Mouse (Mus musculus) G1E (cell line): ENCODE measurements at regions not wholly inside any gene's neighbourhood (a gene's known extent, or its start where the extent isn't known, plus 50 kb on each side); places are given as distances from the start of the nearest gene placed in this dataset.

ENCODE experiments used
- CTCF ChIP-seq: IDR thresholded peaks from 2 replicates; pipeline ENCODE4 v1.5.1; 2012; ENCODE audit warnings: low read depth, low read length, inconsistent platforms, mixed read lengths
- GATA1 ChIP-seq: IDR thresholded peaks from 2 replicates; pipeline ENCODE4 v1.6.1; 2012; ENCODE audit warnings: borderline replicate concordance, low read length, inconsistent platforms, mixed read lengths
- GATA2 ChIP-seq: IDR thresholded peaks from 2 replicates; pipeline ENCODE4 v1.6.1; 2012; ENCODE audit warnings: low read depth, low read length, inconsistent platforms, borderline replicate concordance
- POLR2AphosphoS5 ChIP-seq: IDR thresholded peaks from 2 replicates; pipeline ENCODE4 v1.6.1; 2012; ENCODE audit warnings: low read depth, low read length, inconsistent platforms; ENCODE audit not compliant: insufficient replicate concordance
- TAL1 ChIP-seq: conservative IDR thresholded peaks from 2 replicates; pipeline ENCODE4 v1.6.1; 2012; ENCODE audit warnings: low read depth, low read length, inconsistent platforms, mixed read lengths

GRCm38 (mm10) chr1:152275011-152275410 is 111.5 kb downstream of the Tsen15 start:
- no peak for TF ChIP-seq CTCF
- no peak for TF ChIP-seq POLR2AphosphoS5
- no peak for TF ChIP-seq TAL1
- TF ChIP-seq GATA1: no peak
- no peak for TF ChIP-seq GATA2
